Mouse (Mus musculus): ENCODE measurements around the gene Cpb2. TPM values are rescaled to one million over a fixed set of nuclear protein-coding genes. Genes with fewer than 3 reads are reported as not detected.

Cpb2 gene
- not detected for total RNA-seq (2023)

DNA sequence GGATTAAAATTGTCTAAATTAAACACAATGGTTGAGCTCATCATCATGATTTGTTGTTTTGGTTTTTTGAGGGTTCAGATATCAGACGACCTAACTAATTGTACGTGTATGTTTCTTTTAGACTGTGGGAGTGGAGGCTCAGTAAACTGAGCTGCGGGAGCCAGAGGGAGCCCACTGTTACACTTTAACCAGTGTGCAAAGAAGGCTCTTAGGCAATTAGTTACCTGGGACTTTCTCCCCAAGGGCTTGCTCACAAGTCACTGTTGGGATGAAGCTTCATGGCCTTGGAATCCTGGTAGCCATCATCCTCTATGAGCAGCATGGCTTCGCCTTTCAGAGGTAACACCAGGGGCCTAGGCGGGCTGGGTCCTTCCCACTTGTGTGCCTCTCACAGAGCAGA is at the start of gene Cpb2:
Cpb2 (plus strand) TSS at position 201 of the 400 bp plus-strand sequence.

GRCm38 (mm10) chr14:75284193-75284915 is 42.3 kb downstream of the Cpb2 start, which contains the start of gene Zc3h13:
TSS of gene Zc3h13 (plus strand) at chr14:75284373.

Other genes starting within 250 kb of the Cpb2 start
- 10 to 100 TPM; 38.5 to 41.0 TPM for gene Rubcnl, start 226.3 kb upstream of the Cpb2 start, total RNA-seq (2023)
- under 1 TPM; 0.49 to 0.63 TPM for gene Lrrc63, start 111.4 kb upstream of the Cpb2 start, total RNA-seq (2023)
- 100 to 1,000 TPM; 771 to 861 TPM for gene Lcp1, start 111.2 kb upstream of the Cpb2 start, total RNA-seq (2023)
- 10 to 100 TPM; 35.0 to 39.7 TPM for gene Zc3h13, start 42.1 kb downstream of the Cpb2 start, total RNA-seq (2023)
- not detected for gene Siah3, start 213.7 kb downstream of the Cpb2 start, total RNA-seq (2023)